Mouse (Mus musculus): Measurements from ENCODE around the gene Smg9.

The Smg9 gene

GRCm38 (mm10) chr7:24445266-24445926, 46.0 kb downstream of the Smg9 start:
- no peak for DNase-seq (ENCODE audit: low spot score)

DNA sequence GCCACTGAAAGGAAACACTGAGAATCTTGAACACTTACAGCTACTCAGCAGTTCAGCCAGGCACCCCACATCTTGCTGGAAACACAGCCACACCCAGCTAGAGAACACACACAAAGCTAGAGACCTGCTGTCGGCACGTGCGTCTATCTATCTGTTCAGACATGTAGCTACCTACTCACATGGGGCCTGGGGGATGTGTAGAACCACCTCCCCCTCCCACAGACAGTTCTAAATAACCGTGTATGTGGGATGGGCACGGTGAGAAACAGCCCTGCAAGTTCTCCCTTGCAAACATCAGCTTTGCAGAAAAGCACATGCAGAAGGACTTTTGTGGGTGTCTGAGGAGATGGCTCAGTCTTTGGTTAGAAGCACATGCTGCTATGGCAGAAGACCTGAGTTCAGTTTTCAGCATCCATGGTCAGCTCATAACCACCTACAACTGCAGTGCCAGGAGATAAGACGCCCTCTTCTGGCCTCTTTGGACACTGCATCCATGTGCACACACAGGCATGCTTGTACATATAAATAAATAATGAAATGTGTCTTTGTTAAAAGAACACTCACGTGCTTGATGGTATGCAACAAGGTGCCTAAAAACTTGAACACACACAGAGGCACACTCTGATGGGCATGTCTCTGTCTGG, 47.4 kb downstream of the Smg9 start:
- no peak for DNase-seq (ENCODE audit: low spot score)

DNA sequence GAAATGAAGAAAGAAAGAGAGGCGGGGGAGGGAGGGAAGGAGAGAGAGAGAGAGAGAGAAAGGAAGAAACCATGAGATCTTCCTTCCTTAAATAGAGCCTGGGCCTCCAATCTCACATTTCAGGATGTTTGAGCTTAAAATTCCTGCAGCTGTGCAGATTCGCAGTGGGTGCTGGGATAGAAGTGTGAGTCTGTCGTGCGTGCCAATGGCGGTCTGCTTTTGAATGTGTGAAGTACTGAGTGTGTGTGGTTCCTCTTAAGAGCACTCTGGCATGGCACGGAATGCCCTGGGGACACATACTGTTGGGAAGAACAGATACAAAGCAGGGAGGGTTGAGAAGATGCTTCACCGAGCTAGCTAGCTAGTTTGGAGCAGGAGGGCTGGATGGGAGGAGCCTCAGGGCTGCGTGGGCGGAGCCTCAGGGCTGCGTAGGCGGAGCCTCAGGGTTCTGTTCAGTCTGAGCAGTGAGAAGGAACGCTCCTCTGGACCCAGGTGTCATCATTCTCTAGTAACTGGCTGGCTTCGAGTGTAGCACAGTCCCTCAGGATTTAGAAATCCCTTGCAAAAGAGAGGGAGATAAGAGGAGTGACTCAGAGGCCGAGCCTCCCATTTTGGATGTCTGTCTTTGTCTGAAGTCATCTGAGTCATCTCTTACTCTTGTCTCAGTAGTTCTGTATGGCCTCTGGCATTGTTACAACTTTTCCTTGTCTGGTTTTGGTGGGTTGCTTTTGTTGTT, 49.5 kb downstream of the Smg9 start:
- no peak for DNase-seq (ENCODE audit: low spot score)

- no peak for DNase-seq (ENCODE audit: low spot score)
Measured at GRCm38 (mm10) chr7:24450585-24451017, 51.2 kb downstream of the Smg9 start.

DNA sequence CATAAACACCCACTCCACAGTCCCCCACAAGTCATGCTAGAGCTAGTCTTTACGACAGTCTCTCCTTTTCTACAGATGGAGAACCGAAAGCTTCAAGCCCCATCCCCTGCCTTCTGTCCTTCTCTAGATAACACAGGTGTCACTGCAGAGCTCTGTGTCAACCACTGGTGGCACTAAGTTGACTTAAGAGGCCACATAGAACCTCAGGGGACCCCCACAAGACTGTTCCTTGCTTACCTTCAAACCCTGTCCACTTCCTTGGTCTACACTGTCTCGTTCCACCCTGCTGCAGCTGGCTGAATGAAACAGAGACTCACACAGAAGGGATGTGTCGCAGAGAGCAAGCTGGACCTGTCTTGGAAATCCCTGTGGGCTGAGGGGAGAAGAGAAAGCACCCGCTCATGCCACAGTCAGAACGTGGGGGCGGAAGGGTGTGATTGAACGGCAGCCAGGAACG, 52.5 kb downstream of the Smg9 start, which contains the start of gene Irgc1:
Gene Irgc1 (minus strand): TSS at position 443 of the 457 bp plus-strand sequence.
- DNase-seq (ENCODE audit: low spot score) = no peak

- DNase-seq (ENCODE audit: low spot score) = no peak
Measured at GRCm38 (mm10) chr7:24454199-24454598, 54.8 kb downstream of the Smg9 start.

GRCm38 (mm10) chr7:24455726-24456125, 56.3 kb downstream of the Smg9 start:
- DNase-seq (ENCODE audit: low spot score) = no peak

DNA sequence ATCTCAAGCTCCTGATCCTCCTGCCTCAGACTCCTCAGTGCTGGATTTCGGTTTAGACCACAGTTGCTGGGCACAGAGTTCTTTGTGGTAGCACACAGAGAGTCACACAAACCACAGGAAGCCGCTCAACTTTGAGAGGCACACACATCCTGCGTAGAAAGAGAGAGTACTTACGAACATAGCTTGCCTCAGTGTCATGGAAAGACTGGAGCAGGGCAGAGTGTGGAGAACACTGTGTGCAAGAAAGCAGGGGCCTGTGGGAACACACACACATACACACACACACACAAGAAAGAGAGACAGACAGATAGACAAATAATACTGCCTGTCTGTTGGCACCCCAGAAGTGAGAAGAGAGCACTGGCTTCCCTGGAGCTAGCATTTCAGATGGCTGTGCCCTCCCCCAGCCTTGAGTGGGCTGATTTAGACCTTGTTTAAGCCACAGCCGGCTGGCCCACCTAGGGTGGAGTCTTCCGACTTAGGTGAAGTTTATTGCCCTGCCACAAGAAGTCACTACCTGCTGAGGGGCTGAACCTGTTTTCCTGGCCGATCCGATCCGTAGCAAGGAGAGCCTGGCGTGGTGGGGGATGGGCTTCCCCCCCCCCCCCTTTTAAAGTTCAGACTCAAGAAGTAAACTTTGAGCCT, 58.4 kb downstream of the Smg9 start:
- no peak for DNase-seq (ENCODE audit: low spot score)

- DNase-seq (ENCODE audit: low spot score) = no peak
Measured at GRCm38 (mm10) chr7:24459440-24459839, 60.0 kb downstream of the Smg9 start.

GRCm38 (mm10) chr7:24459843-24460242, 60.4 kb downstream of the Smg9 start:
- DNase-seq (ENCODE audit: low spot score) = no peak

GRCm38 (mm10) chr7:24461376-24462051, 62.1 kb downstream of the Smg9 start:
- DNase-seq (ENCODE audit: low spot score) = no peak

DNA sequence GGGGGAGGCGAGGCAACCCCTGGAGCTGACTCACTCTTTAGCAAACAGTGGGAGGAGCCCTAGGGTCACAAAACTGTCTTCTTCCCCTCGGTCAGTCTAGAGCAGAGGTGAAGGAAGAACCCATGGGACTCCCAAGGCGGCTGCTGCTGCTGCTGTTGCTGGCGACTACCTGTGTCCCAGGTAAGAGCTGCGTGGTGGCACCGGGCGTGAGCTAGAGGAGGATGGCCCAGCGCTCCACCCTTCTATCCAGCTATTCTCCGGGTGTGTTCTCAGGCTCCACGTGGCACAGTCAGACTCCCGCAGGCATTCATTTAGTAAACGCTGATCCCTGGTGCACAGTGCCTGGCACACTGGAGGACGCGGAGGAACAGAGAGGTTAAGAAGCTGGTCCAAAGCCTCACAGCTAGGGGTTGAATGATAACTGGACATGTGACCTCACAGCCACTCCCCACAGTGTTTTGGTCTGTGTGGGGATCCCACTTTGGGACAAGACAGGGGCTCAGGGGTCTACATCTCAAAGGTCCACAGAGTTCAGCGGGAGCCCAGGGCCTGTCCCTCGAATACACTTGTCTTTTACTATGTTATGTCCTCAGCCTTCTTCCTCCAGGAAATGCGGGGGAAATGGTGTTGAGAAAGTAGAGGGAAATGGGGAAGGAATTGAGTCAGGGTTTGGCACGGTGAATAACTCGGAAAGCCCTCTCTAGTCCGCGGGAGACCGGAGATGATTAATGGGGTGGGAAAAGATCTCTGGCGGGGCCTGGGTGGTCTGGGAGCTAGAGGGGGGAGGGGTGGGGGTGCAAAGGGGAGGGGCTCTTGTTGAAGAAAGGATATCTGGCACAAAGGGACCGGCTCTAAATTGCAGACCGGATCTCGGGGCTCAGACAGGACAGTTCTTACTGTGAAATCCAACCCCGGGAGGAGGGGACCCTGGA, 63.2 kb downstream of the Smg9 start, which contains the start of gene Plaur:
Gene Plaur (plus strand): TSS at position 97 of the 932 bp plus-strand sequence.
- DNase-seq (ENCODE audit: low spot score) = no peak

- no peak for DNase-seq (ENCODE audit: low spot score)
Measured at GRCm38 (mm10) chr7:24466835-24467234, 67.4 kb downstream of the Smg9 start.

- DNase-seq (ENCODE audit: low spot score) = no peak
Measured at GRCm38 (mm10) chr7:24467886-24468285, 68.5 kb downstream of the Smg9 start.

DNA sequence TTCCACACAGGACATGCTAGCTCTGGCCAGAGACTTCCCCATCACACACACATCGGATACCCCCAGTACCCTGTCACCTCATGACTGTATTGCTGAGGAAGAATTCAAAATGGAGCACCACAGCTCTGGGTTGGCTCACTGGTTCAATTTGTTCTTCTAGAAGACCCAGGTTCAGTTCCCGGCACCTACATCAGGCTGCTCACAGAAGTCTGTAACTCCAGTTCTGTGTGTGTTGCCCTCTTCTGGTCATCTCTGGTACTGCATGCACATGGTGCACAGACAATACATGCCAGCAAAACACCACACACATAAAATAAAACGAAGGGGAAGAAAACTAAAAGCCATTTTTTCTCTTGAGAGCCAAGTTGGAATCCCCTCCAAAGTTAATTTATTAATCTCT, 69.7 kb downstream of the Smg9 start:
- DNase-seq (ENCODE audit: low spot score) = no peak

GRCm38 (mm10) chr7:24470356-24470755, 70.9 kb downstream of the Smg9 start:
- DNase-seq (ENCODE audit: low spot score) = no peak
